In the genomic region with DNA sequence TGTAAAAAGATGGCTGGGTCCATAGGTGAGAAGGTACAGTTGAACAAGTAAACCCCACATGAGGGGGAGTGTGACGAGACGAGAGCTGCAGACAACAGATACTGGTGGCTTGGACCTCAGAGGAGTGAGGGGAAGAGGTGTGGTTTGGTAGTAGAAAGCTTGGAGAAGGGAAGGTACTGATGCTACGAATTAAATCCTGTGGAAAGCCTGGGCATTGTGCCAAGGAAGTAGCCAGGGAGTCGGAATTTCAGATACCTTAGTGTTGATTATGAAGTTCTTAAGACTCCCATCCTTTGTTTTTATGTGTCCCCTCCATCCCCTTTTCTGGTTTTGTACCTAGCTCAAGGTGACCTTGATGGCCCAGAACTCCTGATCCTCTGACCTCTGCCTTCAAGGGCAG, we compare ENCODE assay signal across 19 mouse cellular contexts.
DNase-seq lines count a peak whose midpoint lies in the region; ATAC-seq and TF ChIP-seq lines count a peak whose summit lies in the region.
"Had no signal": no experiment of that assay in that cellular context is flagged by ENCODE, and none has a peak within 500 bp of the region (broad histone marks: within the 10 kb centered on the region; RNA-seq: fewer than 3 reads in every experiment).

No protein-coding gene starts in this region.

- H3K79me2 ChIP-seq in myocyte (ENCODE audit: control insufficient read depth, insufficient read depth) = no peaks in the 10 kb centered on the region

- H3K36me3 ChIP-seq in hindbrain, postnatal 0 days (ENCODE audit: insufficient read depth, low read length) = no peaks in the 10 kb centered on the region
- H3K36me3 ChIP-seq in hindbrain, embryonic 11.5 days (ENCODE audit: control insufficient read depth, insufficient read depth, low read length) = no peaks in the 10 kb centered on the region
- H3K36me3 ChIP-seq in kidney, embryonic 16.5 days (ENCODE audit: insufficient read depth, low read length) = peaks cover 34% of the 10 kb centered on the region; the same call in 1 of the 2 replicates
- H3K36me3 ChIP-seq in myocyte (ENCODE audit: control insufficient read depth, insufficient read depth) = peaks cover 19% of the 10 kb centered on the region

- H3K4me3 ChIP-seq in hindbrain, postnatal 0 days (ENCODE audit: low read length) = no peak overlapping the region
- no peak overlapping the region for H3K4me3 ChIP-seq in hindbrain, embryonic 11.5 days (ENCODE audit: low read depth, low read length)
- H3K4me3 ChIP-seq in kidney, embryonic 16.5 days (ENCODE audit: low read length) = no peak overlapping the region
- no peak overlapping the region for H3K4me3 ChIP-seq in myocyte
- H3K4me3 ChIP-seq: embryonic facial prominence, embryonic 15.5 days; forebrain, embryonic 15.5 days; heart, embryonic 15.5 days had no signal

- WGBS in hindbrain, postnatal 0 days = 53% methylated on average over 4 of the region's 4 CpGs
- WGBS in hindbrain, embryonic 11.5 days = 90% methylated on average over 4 of the region's 4 CpGs
- WGBS in kidney, embryonic 16.5 days = 49% methylated on average over 4 of the region's 4 CpGs

- no peaks in the 10 kb centered on the region for H3K9me3 ChIP-seq in hindbrain, postnatal 0 days (ENCODE audit: low read length)
- H3K9me3 ChIP-seq in hindbrain, embryonic 11.5 days (ENCODE audit: control insufficient read depth, low read length) = no peaks in the 10 kb centered on the region
- H3K9me3 ChIP-seq in kidney, embryonic 16.5 days (ENCODE audit: low read length) = no peaks in the 10 kb centered on the region
- H3K9me3 ChIP-seq: embryonic facial prominence, embryonic 15.5 days; forebrain, embryonic 15.5 days; G1E; heart, embryonic 15.5 days had no signal

- H3K4me1 ChIP-seq in hindbrain, postnatal 0 days (ENCODE audit: insufficient read depth, low read length) = no peaks in the 10 kb centered on the region
- H3K4me1 ChIP-seq in hindbrain, embryonic 11.5 days (replicated peaks; ENCODE audit: control insufficient read depth, insufficient read depth, low read length) = no peaks in the 10 kb centered on the region
- H3K4me1 ChIP-seq in kidney, embryonic 16.5 days (ENCODE audit: insufficient read depth, low read length) = peaks cover 9% of the 10 kb centered on the region; the same call in 1 of the 2 replicates
- H3K4me1 ChIP-seq: embryonic facial prominence, embryonic 15.5 days; forebrain, embryonic 15.5 days had no signal

- peak; percentile 27 for DNase-seq in hindbrain, postnatal 0 days (ENCODE audit: low spot score)
- DNase-seq in hindbrain, embryonic 11.5 days (ENCODE audit: low spot score) = no peak
- peak; percentile 44 for DNase-seq in kidney, postnatal 14 days
- DNase-seq in right cerebral cortex, postnatal 14 days = no peak
- DNase-seq: adrenal gland, postnatal 10 days; B cell, adult 2 months; cerebellum, adult 11 months; cerebellum, adult 8-10 months; embryo, embryonic 11 days; gastrocnemius, postnatal 14 days; heart, postnatal 14 days had no signal

- H3K9ac ChIP-seq in hindbrain, postnatal 0 days (replicated peaks; ENCODE audit: low read length) = no peak overlapping the region
- H3K9ac ChIP-seq in hindbrain, embryonic 11.5 days (ENCODE audit: low read depth, low read length) = no peak overlapping the region
- no peak overlapping the region for H3K9ac ChIP-seq in kidney, embryonic 16.5 days (replicated peaks; ENCODE audit: low read length)
- H3K9ac ChIP-seq: embryonic facial prominence, embryonic 15.5 days; forebrain, embryonic 15.5 days; heart, embryonic 15.5 days; hindbrain, embryonic 14.5 days had no signal

- H3K27me3 ChIP-seq in hindbrain, postnatal 0 days (ENCODE audit: insufficient read depth, low read length) = no peaks in the 10 kb centered on the region
- H3K27me3 ChIP-seq in hindbrain, embryonic 11.5 days (ENCODE audit: control insufficient read depth, insufficient read depth, low read length) = no peaks in the 10 kb centered on the region
- H3K27me3 ChIP-seq in kidney, embryonic 16.5 days (ENCODE audit: insufficient read depth, low read length) = no peaks in the 10 kb centered on the region
- H3K27me3 ChIP-seq in myocyte (ENCODE audit: control insufficient read depth, insufficient read depth, insufficient read length) = no peaks in the 10 kb centered on the region
- H3K27me3 ChIP-seq: embryonic facial prominence, embryonic 15.5 days; forebrain, embryonic 15.5 days; heart, embryonic 15.5 days had no signal

- H3K27ac ChIP-seq in hindbrain, postnatal 0 days = no peak overlapping the region
- H3K27ac ChIP-seq in hindbrain, embryonic 11.5 days (ENCODE audit: low read depth, low read length) = no peak overlapping the region
- no peak overlapping the region for H3K27ac ChIP-seq in kidney, embryonic 16.5 days (ENCODE audit: low read length)
- H3K27ac ChIP-seq: embryonic facial prominence, embryonic 15.5 days; forebrain, embryonic 15.5 days; heart, embryonic 15.5 days; hindbrain, embryonic 14.5 days had no signal

- no peak for ATAC-seq in hindbrain, postnatal 0 days
- no peak for ATAC-seq in hindbrain, embryonic 11.5 days (ENCODE audit: low FRiP score)
- no peak for ATAC-seq in kidney, embryonic 16.5 days (ENCODE audit: low FRiP score, low TSS enrichment)
- ATAC-seq: CD4-positive, CD25-positive, alpha-beta regulatory T cell, adult 4 months; forebrain, embryonic 15.5 days had no signal

- no peak for TF ChIP-seq CTCF in hindbrain, postnatal 0 days (IDR thresholded peaks at IDR 0.05; ENCODE audit: low read depth)

- H3K4me2 ChIP-seq in hindbrain, postnatal 0 days (ENCODE audit: low read depth, low read length) = no peak overlapping the region
- H3K4me2 ChIP-seq in hindbrain, embryonic 11.5 days (replicated peaks; ENCODE audit: low read depth, low read length) = no peak overlapping the region
- no peak overlapping the region for H3K4me2 ChIP-seq in kidney, embryonic 16.5 days (replicated peaks; ENCODE audit: low read depth, low read length)
- H3K4me2 ChIP-seq in myocyte (ENCODE audit: low read depth) = peak overlapping the region; percentile 31
- H3K4me2 ChIP-seq: embryonic facial prominence, embryonic 15.5 days; forebrain, embryonic 15.5 days; heart, embryonic 15.5 days; hindbrain, embryonic 14.5 days had no signal

- H3ac ChIP-seq in myocyte (ENCODE audit: control insufficient read depth, insufficient read length) = no peak overlapping the region

- TF ChIP-seq POLR2A in myocyte (IDR thresholded peaks at IDR 0.05; ENCODE audit: insufficient read length, low read depth) = no peak

TF ChIP-seq in myocyte, 11 proteins besides CTCF, POLR2A, EP300 and RAD21:
- TF ChIP-seq TCF3 (IDR thresholded peaks at IDR 0.05; ENCODE audit: insufficient read length, low read depth) (no peak), REST (IDR thresholded peaks at IDR 0.05; ENCODE audit: insufficient read depth, insufficient read length) (no peak), TCF12 (IDR thresholded peaks at IDR 0.05; ENCODE audit: insufficient read depth, poor library complexity, severe bottlenecking) (no peak), SRF (IDR thresholded peaks at IDR 0.05; ENCODE audit: control insufficient read depth, insufficient read length, low read depth) (no peak), POLR2AphosphoS2 (IDR thresholded peaks at IDR 0.05; ENCODE audit: insufficient read length, low read depth) (no peak), USF1 (IDR thresholded peaks at IDR 0.05; ENCODE audit: low read depth) (no peak), MYOD1 (IDR thresholded peaks at IDR 0.05; ENCODE audit: control insufficient read depth in 1 of 3, insufficient read length in 2 of 3, low read depth in 2 of 3) (no peak), MYOG (IDR thresholded peaks at IDR 0.05; ENCODE audit: control insufficient read depth in 1 of 3, insufficient read depth in 1 of 3, insufficient read length in 2 of 3, low read depth in 2 of 3) (no peak), E2F4 (IDR thresholded peaks at IDR 0.05; ENCODE audit: insufficient read depth) (no peak), MAX (IDR thresholded peaks at IDR 0.05; ENCODE audit: low read depth) (no peak), CEBPB (IDR thresholded peaks at IDR 0.05; ENCODE audit: insufficient read depth, poor library complexity, severe bottlenecking) (no peak)

Comparison
In these comparisons a context has a peak if more than half of its experiments do, and no peak if none do; other contexts are left out.
1. DNase-seq: peak in hindbrain, postnatal 0 days (single experiment) and kidney, postnatal 14 days (single experiment); none in hindbrain, embryonic 11.5 days (single experiment) and right cerebral cortex, postnatal 14 days (single experiment).